Mouse (Mus musculus): ENCODE results near the gene Tprn. TPM values are rescaled to one million over a fixed set of nuclear protein-coding genes. Genes with fewer than 3 reads are reported as not detected.
A peak's percentile ranks its signal among the peaks of the same experiment; 100 is the strongest.

The Tprn gene
- total RNA-seq, 2 experiments from 2014 or later: 7.6 to 7.9 TPM

GRCm38 (mm10) chr2:25264851-25265250, 2.4 kb downstream of the Tprn start:
- ATAC-seq (replicated peaks; ENCODE audit: poor library complexity): no peak

GRCm38 (mm10) chr2:25265897-25266656, 3.7 kb downstream of the Tprn start:
- ATAC-seq (replicated peaks; ENCODE audit: poor library complexity): peak; percentile 41

- ATAC-seq (replicated peaks; ENCODE audit: poor library complexity): no peak
Measured at GRCm38 (mm10) chr2:25266720-25267119, 4.3 kb downstream of the Tprn start.

GRCm38 (mm10) chr2:25267241-25267640, 4.8 kb downstream of the Tprn start:
- no peak for ATAC-seq (replicated peaks; ENCODE audit: poor library complexity)

- no peak for ATAC-seq (replicated peaks; ENCODE audit: poor library complexity)
Measured at GRCm38 (mm10) chr2:25267746-25268309, 5.4 kb downstream of the Tprn start.

GRCm38 (mm10) chr2:25271827-25272511, 9.6 kb downstream of the Tprn start, which contains the start of the genes Ssna1 and Anapc2:
Ssna1 (minus strand) TSS chr2:25272438.
Anapc2 (plus strand) TSS chr2:25272478.
- peak; percentile 97 for ATAC-seq (replicated peaks; ENCODE audit: poor library complexity)

- no peak for ATAC-seq (replicated peaks; ENCODE audit: poor library complexity)
Measured at GRCm38 (mm10) chr2:25272515-25272914, 10.1 kb downstream of the Tprn start.

- no peak for ATAC-seq (replicated peaks; ENCODE audit: poor library complexity)
Measured at GRCm38 (mm10) chr2:25273010-25273409, 10.6 kb downstream of the Tprn start.

- ATAC-seq (replicated peaks; ENCODE audit: poor library complexity): peak; percentile 99
Measured at GRCm38 (mm10) chr2:25278928-25279882, 16.8 kb downstream of the Tprn start.

- no peak for ATAC-seq (replicated peaks; ENCODE audit: poor library complexity)
Measured at GRCm38 (mm10) chr2:25285551-25285950, 23.1 kb downstream of the Tprn start.

GRCm38 (mm10) chr2:25286314-25286713, 23.9 kb downstream of the Tprn start:
- peak; percentile 48 for ATAC-seq (replicated peaks; ENCODE audit: poor library complexity)

GRCm38 (mm10) chr2:25286837-25287636, 24.6 kb downstream of the Tprn start:
- peak; percentile 76 for ATAC-seq (replicated peaks; ENCODE audit: poor library complexity)

GRCm38 (mm10) chr2:25287927-25288649, 25.7 kb downstream of the Tprn start, which contains the start of gene Tmem210:
Tmem210 (plus strand) TSS chr2:25288145.
- no peak for ATAC-seq (replicated peaks; ENCODE audit: poor library complexity)

- ATAC-seq (replicated peaks; ENCODE audit: poor library complexity): no peak
Measured at GRCm38 (mm10) chr2:25288734-25289345, 26.4 kb downstream of the Tprn start.

- ATAC-seq (replicated peaks; ENCODE audit: poor library complexity): no peak
Measured at GRCm38 (mm10) chr2:25289651-25290050, 27.2 kb downstream of the Tprn start, which contains the start of gene Lrrc26. Lrrc26 (plus strand) TSS chr2:25289915.

GRCm38 (mm10) chr2:25290101-25290815, 27.8 kb downstream of the Tprn start:
- no peak for ATAC-seq (replicated peaks; ENCODE audit: poor library complexity)

GRCm38 (mm10) chr2:25290816-25291130, 28.4 kb downstream of the Tprn start:
- ATAC-seq (replicated peaks; ENCODE audit: poor library complexity): no peak
